Mouse (Mus musculus): ENCODE data around the gene Gsg1. TPM values are rescaled to one million over a fixed set of nuclear protein-coding genes. Genes with fewer than 3 reads are reported as not detected.
A peak's percentile ranks its signal among the peaks of the same experiment; 100 is the strongest.

The Gsg1 gene
- polyA plus RNA-seq, 1 experiment from 2014 or later: 0.33 TPM

DNA sequence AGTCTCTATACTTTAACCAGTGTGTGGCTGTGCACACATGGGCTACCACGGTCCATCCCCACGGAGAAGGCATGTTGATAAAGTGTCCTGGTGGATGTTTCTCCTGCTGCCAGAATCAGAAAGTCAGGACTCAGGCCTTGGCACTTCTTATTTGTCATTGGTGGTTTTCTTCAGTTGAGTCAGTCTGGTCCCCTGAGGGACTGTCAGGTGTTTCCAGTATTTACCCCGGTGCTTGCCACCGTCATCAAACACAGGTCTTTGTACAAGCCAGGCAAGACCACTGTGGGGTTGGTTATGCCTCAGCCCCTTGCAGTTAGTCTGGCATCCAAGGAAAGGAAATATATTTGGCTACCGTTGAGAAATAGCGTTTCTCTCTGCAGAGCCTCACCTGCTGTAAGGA, 23.6 kb downstream of the Gsg1 start:
- ATAC-seq: no peak
- WGBS: 89% methylated on average over 6 of the region's 6 CpGs

DNA sequence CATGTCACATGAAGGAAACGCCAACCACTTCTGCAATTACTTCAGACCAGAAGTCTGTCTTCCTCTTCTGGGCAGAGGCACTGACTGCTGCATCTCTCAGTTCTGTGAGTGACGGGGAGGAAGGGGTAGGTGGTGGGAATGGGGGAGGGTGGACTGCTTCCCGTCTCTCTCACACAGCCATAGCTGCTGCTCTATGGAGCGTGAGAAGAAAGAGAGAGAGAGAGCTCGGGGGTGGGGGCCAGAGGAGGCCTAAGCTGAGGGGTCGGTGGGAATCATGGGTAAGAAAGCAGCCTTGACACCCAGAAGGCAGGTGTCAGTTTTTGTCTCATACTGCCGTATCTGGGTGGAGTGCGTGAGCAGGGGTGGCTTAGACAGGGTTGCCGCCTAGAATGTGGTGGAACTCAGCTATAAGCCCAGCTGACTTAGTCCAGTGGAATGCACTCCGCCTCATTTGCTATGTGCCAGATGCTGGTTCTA, 25.6 kb downstream of the Gsg1 start:
- H3K27me3 ChIP-seq (replicated peaks; ENCODE audit: control insufficient read depth, insufficient read depth, low read length): no peaks in the 10 kb centered on the region
- no peak overlapping the region for H3K9ac ChIP-seq (ENCODE audit: low read depth, low read length)
- ATAC-seq: 0 out of 2 replicates have a peak, but pooled peaks have one; percentile 44
- no peak overlapping the region for H3K4me2 ChIP-seq (ENCODE audit: low read depth, low read length)
- no peaks in the 10 kb centered on the region for H3K36me3 ChIP-seq (ENCODE audit: control insufficient read depth, insufficient read depth, low read length)
- H3K4me3 ChIP-seq (ENCODE audit: low read length): no peak overlapping the region
- 65% methylated on average over 10 of the region's 10 CpGs for WGBS
- H3K9me3 ChIP-seq (ENCODE audit: control insufficient read depth, low read length): no peaks in the 10 kb centered on the region
- H3K27ac ChIP-seq (ENCODE audit: low read length): no peak overlapping the region
- no peaks in the 10 kb centered on the region for H3K4me1 ChIP-seq (ENCODE audit: control insufficient read depth, insufficient read depth, low read length)

More for the DNA sequence above, 23.6 kb downstream of the Gsg1 start:
- Histone ChIP-seq H3K4me2 (ENCODE audit: low read depth, low read length) (no peak overlapping the region), H3K27me3 (replicated peaks; ENCODE audit: control insufficient read depth, insufficient read depth, low read length) (no peaks in the 10 kb centered on the region), H3K9ac (ENCODE audit: low read depth, low read length) (no peak overlapping the region), H3K4me3 (ENCODE audit: low read length) (no peak overlapping the region), H3K36me3 (ENCODE audit: control insufficient read depth, insufficient read depth, low read length) (no peaks in the 10 kb centered on the region), H3K9me3 (ENCODE audit: control insufficient read depth, low read length) (no peaks in the 10 kb centered on the region), H3K4me1 (ENCODE audit: control insufficient read depth, insufficient read depth, low read length) (no peaks in the 10 kb centered on the region), H3K27ac (ENCODE audit: low read length) (no peak overlapping the region)

DNA sequence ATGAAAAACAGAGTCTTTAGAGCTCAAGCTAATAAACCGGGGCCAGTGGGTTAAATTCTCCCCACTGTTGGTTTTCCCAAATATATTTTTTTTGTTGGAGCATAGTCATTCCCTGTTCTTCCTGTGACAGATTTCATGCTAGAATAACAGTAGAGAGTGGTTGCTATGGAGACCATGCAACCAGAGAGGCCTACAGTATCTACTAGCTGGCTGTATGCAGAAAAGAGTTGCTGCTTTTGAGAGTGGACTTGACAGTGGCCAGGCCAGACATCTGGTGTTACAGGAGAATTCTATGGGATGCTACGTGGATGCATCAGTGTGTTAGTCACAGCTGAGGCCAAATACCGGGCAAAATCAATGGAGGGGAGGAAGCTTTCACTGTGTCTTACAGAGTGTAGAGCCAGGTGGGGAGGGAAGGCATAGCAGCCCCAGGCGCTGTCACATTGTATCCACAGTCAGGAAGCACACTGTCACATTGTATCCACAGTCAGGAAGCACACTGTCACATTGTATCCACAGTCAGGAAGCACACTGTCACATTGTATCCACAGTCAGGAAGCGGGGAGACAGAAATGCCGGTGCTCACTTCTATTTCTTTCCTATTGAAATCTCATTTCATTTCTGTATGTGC, 30.2 kb downstream of the Gsg1 start:
- H3K36me3 ChIP-seq (ENCODE audit: control insufficient read depth, insufficient read depth, low read length): no peaks in the 10 kb centered on the region
- H3K4me1 ChIP-seq (ENCODE audit: control insufficient read depth, insufficient read depth, low read length): no peaks in the 10 kb centered on the region
- H3K27ac ChIP-seq (ENCODE audit: low read length): no peak overlapping the region
- H3K4me3 ChIP-seq (ENCODE audit: low read length): no peak overlapping the region
- no peak overlapping the region for H3K9ac ChIP-seq (ENCODE audit: low read depth, low read length)
- no peaks in the 10 kb centered on the region for H3K9me3 ChIP-seq (ENCODE audit: control insufficient read depth, low read length)
- H3K27me3 ChIP-seq (replicated peaks; ENCODE audit: control insufficient read depth, insufficient read depth, low read length): no peaks in the 10 kb centered on the region
- H3K4me2 ChIP-seq (ENCODE audit: low read depth, low read length): no peak overlapping the region
- no peak for ATAC-seq
- 73% methylated on average over 6 of the region's 6 CpGs for WGBS

DNA sequence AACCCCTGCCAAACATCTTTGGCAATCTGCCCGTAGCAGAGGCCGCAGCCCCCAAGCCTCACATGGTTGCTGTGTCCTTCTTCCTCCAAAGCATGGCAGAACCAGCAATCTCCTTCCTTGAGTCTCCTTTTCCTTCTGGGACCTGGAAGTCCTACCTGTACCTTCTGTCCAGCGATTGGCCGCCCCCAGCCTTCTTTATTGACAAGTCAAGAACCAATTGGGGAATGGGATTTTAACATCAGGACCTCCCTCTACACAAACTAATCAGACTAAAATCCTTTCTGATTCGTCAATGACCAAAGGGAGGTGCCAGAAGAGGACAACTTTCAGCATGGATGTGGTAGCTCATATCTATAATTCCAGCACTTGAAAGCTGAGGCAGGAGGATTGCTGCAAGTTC, 34.2 kb downstream of the Gsg1 start:
- WGBS: 86% methylated on average over 5 of the region's 5 CpGs
- Histone ChIP-seq H3K27ac (ENCODE audit: low read length) (no peak overlapping the region), H3K27me3 (replicated peaks; ENCODE audit: control insufficient read depth, insufficient read depth, low read length) (no peaks in the 10 kb centered on the region), H3K9me3 (ENCODE audit: control insufficient read depth, low read length) (no peaks in the 10 kb centered on the region), H3K9ac (ENCODE audit: low read depth, low read length) (no peak overlapping the region), H3K36me3 (ENCODE audit: control insufficient read depth, insufficient read depth, low read length) (no peaks in the 10 kb centered on the region), H3K4me3 (ENCODE audit: low read length) (no peak overlapping the region), H3K4me2 (ENCODE audit: low read depth, low read length) (no peak overlapping the region), H3K4me1 (ENCODE audit: control insufficient read depth, insufficient read depth, low read length) (no peaks in the 10 kb centered on the region)
- ATAC-seq: no peak

DNA sequence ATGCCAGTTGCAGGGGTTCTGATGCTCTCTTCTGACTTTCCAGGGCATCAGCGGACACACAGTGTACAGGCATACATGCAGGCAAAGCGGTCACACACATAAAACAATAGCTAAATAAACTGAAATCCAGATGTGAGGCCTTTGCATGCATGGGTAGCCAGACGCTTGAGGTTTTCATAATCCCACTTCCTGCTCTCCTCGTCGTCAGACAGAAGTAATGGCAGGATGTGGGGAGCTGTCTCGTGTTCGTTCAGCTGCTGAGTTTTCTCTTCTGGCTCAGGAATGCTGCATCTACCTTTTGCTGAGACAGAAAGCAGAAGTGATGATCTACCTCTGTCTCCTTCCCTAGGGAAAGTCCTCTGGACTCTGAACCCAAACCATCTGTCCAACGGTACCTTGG, 35.8 kb downstream of the Gsg1 start:
- WGBS: 51% methylated on average over 8 of the region's 8 CpGs
- no peak overlapping the region for H3K9ac ChIP-seq (ENCODE audit: low read depth, low read length)
- H3K4me1 ChIP-seq (ENCODE audit: control insufficient read depth, insufficient read depth, low read length): no peaks in the 10 kb centered on the region
- no peaks in the 10 kb centered on the region for H3K9me3 ChIP-seq (ENCODE audit: control insufficient read depth, low read length)
- no peaks in the 10 kb centered on the region for H3K27me3 ChIP-seq (replicated peaks; ENCODE audit: control insufficient read depth, insufficient read depth, low read length)
- no peak overlapping the region for H3K4me2 ChIP-seq (ENCODE audit: low read depth, low read length)
- no peak overlapping the region for H3K4me3 ChIP-seq (ENCODE audit: low read length)
- ATAC-seq: 0 out of 2 replicates have a peak, but pooled peaks have one; percentile 7
- H3K27ac ChIP-seq (ENCODE audit: low read length): no peak overlapping the region
- H3K36me3 ChIP-seq (ENCODE audit: control insufficient read depth, insufficient read depth, low read length): peaks cover 4% of the 10 kb centered on the region; the same call in 1 of the 2 replicates

DNA sequence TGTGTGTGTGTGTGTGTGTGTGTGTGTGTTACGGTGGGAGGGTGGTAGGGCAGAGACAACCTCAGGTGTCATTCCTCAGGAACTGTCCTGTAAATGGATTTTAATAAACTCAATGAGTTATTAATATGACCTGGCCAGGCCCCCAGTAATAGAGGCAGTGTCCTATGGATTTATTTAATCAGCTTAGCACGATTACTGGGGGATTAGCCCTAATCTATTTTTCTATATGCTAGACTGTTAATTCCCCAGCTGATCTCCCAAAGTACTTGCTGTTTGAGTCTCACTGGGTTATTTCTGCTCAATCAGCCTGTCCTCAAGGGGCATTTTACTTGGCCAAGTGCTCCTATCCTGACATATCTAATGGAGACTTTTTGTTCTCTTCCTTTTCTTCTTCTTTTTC, 41.5 kb downstream of the Gsg1 start:
- WGBS: 74% methylated on average over 2 of the region's 2 CpGs
- H3K4me3 ChIP-seq (ENCODE audit: low read length): no peak overlapping the region
- no peaks in the 10 kb centered on the region for H3K9me3 ChIP-seq (ENCODE audit: control insufficient read depth, low read length)
- H3K27me3 ChIP-seq (replicated peaks; ENCODE audit: control insufficient read depth, insufficient read depth, low read length): no peaks in the 10 kb centered on the region
- ATAC-seq: no peak
- H3K9ac ChIP-seq (ENCODE audit: low read depth, low read length): no peak overlapping the region
- H3K4me2 ChIP-seq (ENCODE audit: low read depth, low read length): no peak overlapping the region
- H3K4me1 ChIP-seq (ENCODE audit: control insufficient read depth, insufficient read depth, low read length): no peaks in the 10 kb centered on the region
- H3K27ac ChIP-seq (ENCODE audit: low read length): no peak overlapping the region
- H3K36me3 ChIP-seq (ENCODE audit: control insufficient read depth, insufficient read depth, low read length): peaks cover 9% of the 10 kb centered on the region; the same call in 1 of the 2 replicates

DNA sequence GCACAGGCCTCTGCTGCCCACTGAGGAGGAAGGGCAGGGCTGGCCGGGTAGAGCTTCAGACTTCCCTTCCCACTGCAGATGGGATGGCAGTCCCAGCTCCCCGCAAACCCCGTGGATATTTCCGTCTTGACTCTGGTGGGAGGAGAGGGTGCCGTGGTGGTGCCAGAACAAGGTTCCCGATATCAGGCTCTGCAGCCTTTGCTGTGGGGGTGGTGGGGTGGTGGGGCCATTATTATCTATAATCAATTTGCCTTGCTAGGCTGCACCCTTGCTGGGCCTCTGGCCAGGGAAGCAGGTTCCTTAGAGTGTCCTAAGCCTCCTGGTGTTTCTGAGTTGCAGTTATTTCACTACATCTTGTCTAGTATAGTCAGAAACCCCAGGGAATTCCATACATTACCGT, 43.0 kb downstream of the Gsg1 start:
- H3K4me2 ChIP-seq (ENCODE audit: low read depth, low read length): no peak overlapping the region
- no peaks in the 10 kb centered on the region for H3K27me3 ChIP-seq (replicated peaks; ENCODE audit: control insufficient read depth, insufficient read depth, low read length)
- no peak overlapping the region for H3K4me3 ChIP-seq (ENCODE audit: low read length)
- WGBS: 72% methylated on average over 7 of the region's 7 CpGs
- no peaks in the 10 kb centered on the region for H3K9me3 ChIP-seq (ENCODE audit: control insufficient read depth, low read length)
- no peak overlapping the region for H3K9ac ChIP-seq (ENCODE audit: low read depth, low read length)
- H3K36me3 ChIP-seq (ENCODE audit: control insufficient read depth, insufficient read depth, low read length): peaks cover 9% of the 10 kb centered on the region; the same call in 1 of the 2 replicates
- ATAC-seq: no peak
- no peak overlapping the region for H3K27ac ChIP-seq (ENCODE audit: low read length)
- no peaks in the 10 kb centered on the region for H3K4me1 ChIP-seq (ENCODE audit: control insufficient read depth, insufficient read depth, low read length)

DNA sequence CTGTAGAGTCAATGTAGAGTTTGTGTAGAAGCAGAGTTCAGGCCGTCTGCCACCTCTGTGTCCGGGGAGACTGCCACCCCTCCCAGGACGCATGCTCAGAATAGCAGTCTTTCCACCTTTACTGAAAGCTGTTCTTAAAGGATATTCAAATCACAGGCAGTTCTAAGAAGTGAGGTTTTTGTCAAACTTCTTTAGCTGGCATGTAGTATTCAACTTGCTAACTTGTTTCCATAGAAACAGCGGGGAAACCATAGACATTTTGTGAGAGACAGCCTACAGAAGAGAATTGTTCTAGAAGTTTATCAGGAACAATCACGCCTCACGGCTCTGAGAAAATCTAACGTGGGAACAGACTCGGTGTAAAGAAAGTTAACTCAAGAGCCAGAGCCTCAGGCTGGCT, 47.2 kb downstream of the Gsg1 start:
- 77% methylated on average over 8 of the region's 8 CpGs for WGBS

DNA sequence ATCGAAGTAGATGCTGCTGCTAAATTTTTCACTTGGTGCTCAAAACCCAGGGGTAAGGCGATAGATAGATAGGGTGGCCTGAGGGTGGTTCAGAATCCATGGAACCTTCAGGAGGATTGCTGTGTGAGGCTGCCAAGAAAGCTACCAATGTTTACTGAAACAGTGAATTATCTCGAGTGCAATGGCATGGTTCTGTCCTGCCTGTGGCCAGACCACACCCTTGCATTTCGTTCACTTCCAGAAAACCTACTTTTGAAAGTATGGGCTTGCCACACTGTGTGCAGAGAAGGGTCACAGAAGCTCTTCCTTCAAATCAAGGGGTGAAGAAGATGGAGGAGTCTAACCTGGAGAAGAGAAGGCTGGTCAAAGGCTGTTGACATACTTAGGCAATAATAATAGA, 48.3 kb downstream of the Gsg1 start:
- H3K4me1 ChIP-seq (ENCODE audit: control insufficient read depth, insufficient read depth, low read length): 0 out of 2 replicates have a peak, but pooled peaks cover 6% of the 10 kb centered on the region
- H3K4me2 ChIP-seq (ENCODE audit: low read depth, low read length): no peak overlapping the region
- no peak overlapping the region for H3K4me3 ChIP-seq (ENCODE audit: low read length)
- H3K9me3 ChIP-seq (ENCODE audit: control insufficient read depth, low read length): no peaks in the 10 kb centered on the region
- WGBS: 70% methylated on average over 4 of the region's 4 CpGs
- no peak overlapping the region for H3K27ac ChIP-seq (ENCODE audit: low read length)
- ATAC-seq: no peak
- no peak overlapping the region for H3K9ac ChIP-seq (ENCODE audit: low read depth, low read length)
- peaks cover 5% of the 10 kb centered on the region; the same call in 1 of the 2 replicates for H3K36me3 ChIP-seq (ENCODE audit: control insufficient read depth, insufficient read depth, low read length)
- no peaks in the 10 kb centered on the region for H3K27me3 ChIP-seq (replicated peaks; ENCODE audit: control insufficient read depth, insufficient read depth, low read length)

More for the DNA sequence above, 47.2 kb downstream of the Gsg1 start:
- Histone ChIP-seq H3K27me3 (replicated peaks; ENCODE audit: control insufficient read depth, insufficient read depth, low read length) (no peaks in the 10 kb centered on the region), H3K36me3 (ENCODE audit: control insufficient read depth, insufficient read depth, low read length) (peaks cover 5% of the 10 kb centered on the region; the same call in 1 of the 2 replicates), H3K9me3 (ENCODE audit: control insufficient read depth, low read length) (no peaks in the 10 kb centered on the region), H3K27ac (ENCODE audit: low read length) (no peak overlapping the region), H3K9ac (ENCODE audit: low read depth, low read length) (no peak overlapping the region), H3K4me2 (ENCODE audit: low read depth, low read length) (no peak overlapping the region), H3K4me3 (ENCODE audit: low read length) (no peak overlapping the region), H3K4me1 (ENCODE audit: control insufficient read depth, insufficient read depth, low read length) (0 out of 2 replicates have a peak, but pooled peaks cover under 1% of the 10 kb centered on the region)
- ATAC-seq: no peak
